In genomic region chr7:80181078-80181477, GRCm38 (mm10) we compare ENCODE assay signal across 16 mouse cellular contexts. TPM values are rescaled to one million over a fixed set of nuclear protein-coding genes. Genes with fewer than 3 reads are reported as not detected.
A peak's percentile ranks its signal among the peaks of the same experiment; 100 is the strongest.
DNase-seq lines count a peak whose midpoint lies in the region; ATAC-seq and TF ChIP-seq lines count a peak whose summit lies in the region.
"Had no signal": no experiment of that assay in that cellular context is flagged by ENCODE, and none has a peak within 500 bp of the region (broad histone marks: within the 10 kb centered on the region; RNA-seq: fewer than 3 reads in every experiment).

No protein-coding gene starts in this region.

- 0 out of 2 replicates have a peak overlapping the region, but pooled peaks have one; percentile 19 for H3K4me2 ChIP-seq in heart, embryonic 11.5 days
- H3K4me2 ChIP-seq in intestine, postnatal 0 days (replicated peaks; ENCODE audit: low read depth), result no peak overlapping the region
- H3K4me2 ChIP-seq: forebrain, embryonic 15.5 days; hindbrain, embryonic 15.5 days; lung, embryonic 15.5 days; neural tube, embryonic 12.5 days had no signal

- 19% methylated on average over 2 of the region's 2 CpGs for WGBS in heart, embryonic 11.5 days (ENCODE audit: insufficient replicate concordance)
- WGBS in intestine, postnatal 0 days, result 46% methylated on average over 2 of the region's 2 CpGs

- H3K4me3 ChIP-seq in heart, embryonic 11.5 days (ENCODE audit: low read depth, low read length), result no peak overlapping the region
- H3K4me3 ChIP-seq in G1E (ENCODE audit: low read depth, low read length), result no peak overlapping the region
- no peak overlapping the region for H3K4me3 ChIP-seq in intestine, postnatal 0 days (ENCODE audit: low read depth, low read length)
- H3K4me3 ChIP-seq: forebrain, embryonic 15.5 days; hindbrain, embryonic 15.5 days; lung, embryonic 15.5 days; neural tube, embryonic 12.5 days had no signal

- no peaks in the 10 kb centered on the region for H3K9me3 ChIP-seq in heart, embryonic 11.5 days (replicated peaks; ENCODE audit: control insufficient read depth, low read length)
- H3K9me3 ChIP-seq in G1E (replicated peaks), result 0 out of 2 replicates have a peak, but pooled peaks cover 2% of the 10 kb centered on the region
- no peaks in the 10 kb centered on the region for H3K9me3 ChIP-seq in intestine, postnatal 0 days (ENCODE audit: control insufficient read depth)
- H3K9me3 ChIP-seq: forebrain, embryonic 15.5 days; hindbrain, embryonic 15.5 days; lung, embryonic 15.5 days; neural tube, embryonic 12.5 days had no signal

- no peak for TF ChIP-seq CTCF in G1E (IDR thresholded peaks at IDR 0.05; ENCODE audit: low read depth, low read length)
- TF ChIP-seq CTCF in intestine, postnatal 0 days (IDR thresholded peaks at IDR 0.05; ENCODE audit: low read depth), result no peak

- no peak for ATAC-seq in heart, embryonic 11.5 days (replicated peaks; ENCODE audit: insufficient number of reproducible peaks, low FRiP score, low TSS enrichment)
- peak; percentile 73 for ATAC-seq in G1E (ENCODE audit: extremely low read depth, insufficient number of reproducible peaks, low FRiP score, poor library complexity, severe bottlenecking)
- ATAC-seq in intestine, postnatal 0 days, result peak; percentile 74; the same call in 1 of the 2 replicates
- ATAC-seq in megakaryocyte progenitor cell, adult 5-6 weeks (replicated peaks; ENCODE audit: poor library complexity), result peak; percentile 30
- ATAC-seq: forebrain, embryonic 15.5 days had no signal

- 0 out of 2 replicates have a peak overlapping the region, but pooled peaks have one; percentile 15 for H3K27ac ChIP-seq in heart, embryonic 11.5 days (ENCODE audit: low read depth, low read length)
- H3K27ac ChIP-seq in intestine, postnatal 0 days (ENCODE audit: low read depth, low read length), result peak overlapping the region; percentile 73
- H3K27ac ChIP-seq: forebrain, embryonic 15.5 days; hindbrain, embryonic 15.5 days; lung, embryonic 15.5 days; neural tube, embryonic 12.5 days had no signal

- no peak overlapping the region for H3K9ac ChIP-seq in heart, embryonic 11.5 days (ENCODE audit: low read depth, low read length)
- no peak overlapping the region for H3K9ac ChIP-seq in intestine, postnatal 0 days (ENCODE audit: low read depth, low read length)
- H3K9ac ChIP-seq: forebrain, embryonic 15.5 days; hindbrain, embryonic 15.5 days; lung, embryonic 15.5 days; neural tube, embryonic 12.5 days had no signal

- H3K4me1 ChIP-seq in heart, embryonic 11.5 days (ENCODE audit: control insufficient read depth, insufficient read depth, low read length), result peaks cover 14% of the 10 kb centered on the region
- peaks cover 65% of the 10 kb centered on the region for H3K4me1 ChIP-seq in G1E (ENCODE audit: insufficient read depth, low read depth, low read length)
- peaks cover 9% of the 10 kb centered on the region; the same call in 1 of the 2 replicates for H3K4me1 ChIP-seq in intestine, postnatal 0 days (replicated peaks; ENCODE audit: control insufficient read depth, insufficient read depth, low read length)
- H3K4me1 ChIP-seq: neural tube, embryonic 12.5 days had no signal

- H3K27me3 ChIP-seq in heart, embryonic 11.5 days (ENCODE audit: control insufficient read depth, insufficient read depth, low read length), result peaks cover 5% of the 10 kb centered on the region; the same call in 1 of the 2 replicates
- no peaks in the 10 kb centered on the region for H3K27me3 ChIP-seq in G1E (ENCODE audit: insufficient read depth, low read length)
- H3K27me3 ChIP-seq in intestine, postnatal 0 days (replicated peaks; ENCODE audit: control insufficient read depth, insufficient read depth, low read length), result no peaks in the 10 kb centered on the region
- H3K27me3 ChIP-seq: forebrain, embryonic 15.5 days; hindbrain, embryonic 15.5 days; lung, embryonic 15.5 days; neural tube, embryonic 12.5 days had no signal

- DNase-seq in heart, adult 9 months (ENCODE audit: low spot score in 2 of 2), result no peak
- no peak for DNase-seq in G1E (ENCODE audit: low spot score)
- DNase-seq in urinary bladder, postnatal 4 days (ENCODE audit: low spot score in 2 of 2), result no peak
- DNase-seq in cerebellum, adult 8-10 months, result no peak
- no peak for DNase-seq in gastrocnemius, adult 18-20 months (ENCODE audit: low spot score)
- DNase-seq: adrenal gland, adult 2 months; cerebellum, adult 9-10 months; kidney, adult 8-10 months; thymus, postnatal 14 days had no signal

- H3K36me3 ChIP-seq in heart, embryonic 11.5 days (ENCODE audit: control insufficient read depth, insufficient read depth, low read length), result no peaks in the 10 kb centered on the region
- no peaks in the 10 kb centered on the region for H3K36me3 ChIP-seq in G1E (replicated peaks)
- H3K36me3 ChIP-seq in intestine, postnatal 0 days (ENCODE audit: control insufficient read depth, insufficient read depth), result no peaks in the 10 kb centered on the region
- H3K36me3 ChIP-seq: forebrain, embryonic 15.5 days; hindbrain, embryonic 15.5 days; lung, embryonic 15.5 days; neural tube, embryonic 12.5 days had no signal

RNA-seq across cellular contexts. Expression of gene Sema4b, which starts 5.6 kb away (rescaled TPM):
- 5.9 and 8.5 TPM in 2 replicates for polyA plus RNA-seq in heart, embryonic 11.5 days (2014; fragmentation: Nextera tagmentation; extraction: Ambion mirVana)
- total RNA-seq in G1E (2014; fragmentation: Nextera tagmentation), result 35.6 and 69.0 TPM in 2 replicates
- 21.7 and 23.9 TPM in 2 replicates for total RNA-seq in G1E (2017)
- 19.0 and 26.5 TPM in 2 replicates for polyA plus RNA-seq in G1E (2012)
- 23.1 and 25.1 TPM in 2 replicates for polyA plus RNA-seq in intestine, postnatal 0 days (2015; fragmentation: Nextera tagmentation; extraction: Ambion mirVana)
- total RNA-seq in megakaryocyte progenitor cell, adult 5-6 weeks (2015), result 6.6 and 7.7 TPM in 2 replicates
- total RNA-seq in megakaryocyte progenitor cell, adult 5-6 weeks (2017), result 5.3 and 8.1 TPM in 2 replicates
- 1 to 10 TPM; 1.2 to 1.7 TPM for total RNA-seq in gastrocnemius, adult 18-20 months (2021)

RNA-seq across cellular contexts. Expression of gene Cib1, which starts 51.5 kb away (rescaled TPM):
- polyA plus RNA-seq in heart, embryonic 11.5 days (2014; fragmentation: Nextera tagmentation; extraction: Ambion mirVana), result 53.8 and 57.4 TPM in 2 replicates
- total RNA-seq in G1E (2014; fragmentation: Nextera tagmentation) (35.2 and 44.2 TPM in 2 replicates), G1E (2017) (82.9 and 124 TPM in 2 replicates)
- polyA plus RNA-seq in G1E (2012), result 43.6 and 49.6 TPM in 2 replicates
- 526 and 531 TPM in 2 replicates for polyA plus RNA-seq in intestine, postnatal 0 days (2015; fragmentation: Nextera tagmentation; extraction: Ambion mirVana)
- total RNA-seq in megakaryocyte progenitor cell, adult 5-6 weeks (2015), result 65.0 and 67.2 TPM in 2 replicates
- total RNA-seq in megakaryocyte progenitor cell, adult 5-6 weeks (2017), result 32.7 and 43.8 TPM in 2 replicates
- 1 to 10 TPM; 5.2 to 8.8 TPM for total RNA-seq in gastrocnemius, adult 18-20 months (2021)

RNA-seq across cellular contexts. Expression of gene Gdpgp1, which starts 51.6 kb away (rescaled TPM):
- 4.6 and 5.5 TPM in 2 replicates for polyA plus RNA-seq in heart, embryonic 11.5 days (2014; fragmentation: Nextera tagmentation; extraction: Ambion mirVana)
- total RNA-seq in G1E (2014; fragmentation: Nextera tagmentation) (10.2 and 14.1 TPM in 2 replicates), G1E (2017) (5.9 and 6.2 TPM in 2 replicates)
- 3.7 and 3.8 TPM in 2 replicates for polyA plus RNA-seq in G1E (2012)
- polyA plus RNA-seq in intestine, postnatal 0 days (2015; fragmentation: Nextera tagmentation; extraction: Ambion mirVana), result 6.5 and 7.4 TPM in 2 replicates
- 7.1 TPM in 2 replicates for total RNA-seq in megakaryocyte progenitor cell, adult 5-6 weeks (2015)
- total RNA-seq in megakaryocyte progenitor cell, adult 5-6 weeks (2017), result 2.0 and 2.4 TPM in 2 replicates
- under 1 TPM; 0.81 to 0.91 TPM for total RNA-seq in gastrocnemius, adult 18-20 months (2021)
